Mouse (Mus musculus): Measurements from ENCODE around the gene Tango6.

DNA sequence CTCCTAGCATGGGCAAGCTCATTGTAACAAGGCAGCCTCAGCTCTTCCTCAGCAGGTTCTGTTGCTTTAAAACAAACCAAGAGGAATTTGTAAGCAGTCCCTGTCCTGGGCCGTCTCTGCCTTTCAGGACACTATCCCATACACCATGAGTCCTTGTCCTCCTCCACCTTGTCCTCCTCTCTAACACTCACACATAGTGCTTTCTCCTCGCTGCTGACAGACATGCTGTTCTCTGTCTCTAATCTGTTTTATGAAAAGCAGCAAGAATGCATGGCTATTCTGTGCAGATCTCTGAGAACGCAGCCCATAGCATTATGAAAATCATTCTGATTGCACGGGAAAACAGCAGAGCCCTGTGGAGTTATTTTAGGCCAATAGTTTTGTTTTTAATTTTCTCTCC is 78.4 kb downstream of the Tango6 start:
- TF ChIP-seq ZC3H11A (IDR thresholded peaks at IDR 0.05; ENCODE audit: borderline replicate concordance, low read depth, low read length), result no peak
- TF ChIP-seq MAFK (IDR thresholded peaks at IDR 0.05; ENCODE audit: insufficient read depth, low read depth, low read length), result no peak
- no peak for TF ChIP-seq CHD2 (IDR thresholded peaks at IDR 0.05; ENCODE audit: low read depth, low read length)

Data from ES-E14 (cell line).